Mouse (Mus musculus) yolk sac, embryonic 10.5 days (tissue): Measurements from ENCODE around the gene Ppp4r3a.
A peak's percentile ranks its signal among the peaks of the same experiment; 100 is the strongest.
"Not testable (repeated sequence)": the region's sequence is repeated elsewhere in the genome, so short reads cannot be mapped to it uniquely, and the experiment has no call there.

Source experiments
- DNase-seq: peaks from one replicate; pipeline ENCODE4 v3.0.0-alpha.2; 2017; ENCODE audit warnings: low spot score

The Ppp4r3a gene

GRCm38 (mm10) chr12:101028247-101028953 is 55.1 kb downstream of the Ppp4r3a start:
- no peak for DNase-seq

- no peak for DNase-seq
Observed at GRCm38 (mm10) chr12:101027451-101028246, 55.9 kb downstream of the Ppp4r3a start.

- no peak for DNase-seq
Observed at GRCm38 (mm10) chr12:101026946-101027345, 56.6 kb downstream of the Ppp4r3a start.

- DNase-seq: no peak
Observed at GRCm38 (mm10) chr12:101026518-101026917, 57.0 kb downstream of the Ppp4r3a start.

- DNase-seq: peak; percentile 22
Observed at GRCm38 (mm10) chr12:101026025-101026424, 57.5 kb downstream of the Ppp4r3a start.

- peak; percentile 82 for DNase-seq
Observed at GRCm38 (mm10) chr12:101025379-101025778, 58.1 kb downstream of the Ppp4r3a start.

GRCm38 (mm10) chr12:101024824-101025223 is 58.7 kb downstream of the Ppp4r3a start:
- no peak for DNase-seq

GRCm38 (mm10) chr12:101023143-101023542 is 60.4 kb downstream of the Ppp4r3a start:
- DNase-seq: no peak

DNA sequence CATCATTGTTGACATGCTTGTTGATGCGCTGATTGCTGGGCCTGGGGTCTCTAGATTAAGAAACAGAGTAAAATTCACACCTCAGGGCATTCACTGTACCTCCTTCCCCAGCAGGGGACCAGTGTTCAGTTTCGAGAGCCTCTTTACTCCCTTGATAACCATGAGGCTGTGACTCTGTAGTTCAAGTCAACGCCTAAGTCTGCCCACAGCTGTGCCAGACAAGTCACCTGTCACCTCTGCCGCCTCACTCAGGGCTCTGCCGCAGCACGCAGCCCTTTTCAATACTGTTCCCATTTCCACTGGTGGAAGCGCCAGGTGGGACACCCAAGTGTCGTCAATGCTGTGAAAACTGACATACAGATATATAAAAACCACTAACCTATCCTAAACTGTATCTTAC is 61.1 kb downstream of the Ppp4r3a start:
- DNase-seq: no peak

GRCm38 (mm10) chr12:101021484-101022226 is 61.8 kb downstream of the Ppp4r3a start:
- no peak for DNase-seq

- no peak for DNase-seq
Observed at GRCm38 (mm10) chr12:101020210-101021015, 63.1 kb downstream of the Ppp4r3a start.

- DNase-seq: no peak
Observed at GRCm38 (mm10) chr12:101019443-101019842, 64.1 kb downstream of the Ppp4r3a start.

- no peak for DNase-seq
Observed at GRCm38 (mm10) chr12:101019031-101019430, 64.5 kb downstream of the Ppp4r3a start.

DNA sequence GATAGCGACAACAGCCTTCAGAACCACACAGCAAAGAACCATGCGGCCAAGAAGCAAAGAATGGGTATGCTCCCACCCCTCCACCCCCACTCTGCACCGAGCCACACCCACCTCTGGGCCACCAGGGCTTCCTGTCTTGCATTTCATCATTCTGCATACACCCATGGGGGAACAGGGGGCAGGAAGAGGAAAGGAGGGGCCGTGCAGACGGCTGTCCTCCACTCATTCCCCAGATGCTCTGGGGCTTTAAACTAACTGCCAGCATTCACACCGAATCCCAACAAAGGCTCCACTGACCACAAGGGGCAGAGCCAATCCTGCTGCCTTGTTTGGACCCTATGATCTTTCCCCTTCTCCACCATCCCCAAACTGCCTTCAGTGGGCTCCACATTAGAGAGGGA is 65.5 kb downstream of the Ppp4r3a start:
- DNase-seq: peak; percentile 21

- no peak for DNase-seq
Observed at GRCm38 (mm10) chr12:101016412-101016928, 67.0 kb downstream of the Ppp4r3a start.

GRCm38 (mm10) chr12:101015926-101016325 is 67.6 kb downstream of the Ppp4r3a start:
- DNase-seq: no peak

DNA sequence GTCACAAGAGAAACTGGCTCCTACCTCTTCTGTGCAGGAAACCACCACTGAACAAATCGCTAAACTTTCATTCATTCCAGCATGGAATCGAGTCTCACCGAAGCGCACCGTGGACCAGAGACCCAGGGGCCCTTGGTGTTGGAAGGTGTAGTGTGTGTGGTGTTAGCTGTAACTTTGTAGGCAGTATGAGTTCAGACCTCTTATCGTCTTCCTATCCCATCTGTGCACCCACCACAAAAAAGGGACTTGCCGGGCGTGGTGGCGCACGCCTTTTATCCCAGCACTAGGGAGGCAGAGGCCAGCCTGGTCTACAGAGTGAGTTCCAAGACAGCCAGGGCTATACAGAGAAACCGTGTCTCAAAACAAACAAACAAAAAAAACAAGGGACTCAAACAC is 68.3 kb downstream of the Ppp4r3a start:
- no peak for DNase-seq

DNA sequence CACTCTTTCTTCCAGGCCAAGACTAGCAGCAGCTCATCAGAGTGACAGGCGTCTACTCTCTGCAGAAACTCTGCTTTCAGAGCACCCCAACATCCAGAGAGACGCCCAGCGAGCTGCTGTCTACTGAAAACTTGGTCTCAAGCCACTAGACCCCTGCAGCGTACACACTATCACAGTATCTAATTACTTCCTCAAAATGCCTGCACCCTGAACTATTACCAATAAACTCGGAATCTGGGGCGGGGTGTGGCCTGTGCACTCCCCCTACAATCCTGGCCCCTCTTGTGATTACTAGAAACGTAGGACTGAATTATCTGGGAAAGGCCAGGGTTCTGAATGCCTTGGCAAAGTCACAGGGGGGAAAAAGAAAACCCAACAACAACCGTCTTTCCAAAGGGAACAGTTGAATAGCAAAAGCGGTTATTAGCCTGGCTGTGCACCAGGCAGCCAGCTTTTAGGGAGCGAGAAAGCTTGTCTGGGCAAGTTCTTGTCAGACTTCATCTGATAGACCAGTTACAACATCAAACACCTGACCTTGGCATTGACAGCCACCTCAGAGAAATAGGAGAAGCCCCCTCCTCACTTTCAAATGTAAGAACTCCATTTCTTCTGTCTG is 68.8 kb downstream of the Ppp4r3a start:
- no peak for DNase-seq

DNA sequence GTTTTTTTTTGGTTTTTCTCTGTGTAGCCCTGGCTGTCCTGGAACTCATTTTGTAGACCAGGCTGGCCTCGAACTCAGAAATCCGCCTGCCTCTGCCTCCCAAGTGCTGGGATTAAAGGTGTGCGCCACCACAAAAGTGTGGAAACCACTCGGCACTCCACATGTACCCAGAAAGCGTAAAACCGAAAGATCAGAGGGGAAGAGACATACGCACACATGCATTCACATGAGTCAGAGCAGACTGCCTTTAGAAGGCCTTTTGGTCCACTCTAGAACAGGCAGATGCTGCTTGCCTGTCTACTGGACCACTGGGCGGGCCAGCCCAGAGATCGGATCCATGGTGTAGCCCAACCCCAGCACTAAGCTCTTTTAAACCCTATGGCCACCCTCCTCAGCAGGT is 69.8 kb downstream of the Ppp4r3a start:
- DNase-seq: not testable (repeated sequence)

- no peak for DNase-seq
Observed at GRCm38 (mm10) chr12:101013078-101013665, 70.3 kb downstream of the Ppp4r3a start.
